Mouse (Mus musculus): ENCODE results near the gene Pakap. TPM values are rescaled to one million over a fixed set of nuclear protein-coding genes. Genes with fewer than 3 reads are reported as not detected.

Gene Pakap
- polyA plus RNA-seq, 1 experiment = 14.7 TPM

- Histone ChIP-seq H3K27ac (ENCODE audit: insufficient read depth, low read length) (peak overlapping the region; percentile 77), H3K4me3 (ENCODE audit: insufficient read depth, low read length) (no peak overlapping the region), H3K4me1 (ENCODE audit: control insufficient read depth, insufficient read depth, low read length) (peaks cover 36% of the 10 kb centered on the region)
- TF ChIP-seq POLR2A (IDR thresholded peaks at IDR 0.05; ENCODE audit: low read depth, low read length) (no peak), CTCF (IDR thresholded peaks at IDR 0.05; ENCODE audit: borderline replicate concordance, insufficient read depth, low read length) (no peak)
These were observed 69.0 kb downstream of the Pakap start for GRCm38 (mm10) chr4:57636782-57637482.

GRCm38 (mm10) chr4:57637636-57638386, 69.8 kb downstream of the Pakap start:
- Histone ChIP-seq H3K4me3 (ENCODE audit: insufficient read depth, low read length) (no peak overlapping the region), H3K4me1 (ENCODE audit: control insufficient read depth, insufficient read depth, low read length) (peaks cover 36% of the 10 kb centered on the region), H3K27ac (ENCODE audit: insufficient read depth, low read length) (no peak overlapping the region)
- TF ChIP-seq POLR2A (IDR thresholded peaks at IDR 0.05; ENCODE audit: low read depth, low read length) (no peak), CTCF (IDR thresholded peaks at IDR 0.05; ENCODE audit: borderline replicate concordance, insufficient read depth, low read length) (no peak)

GRCm38 (mm10) chr4:57638941-57639340, 71.0 kb downstream of the Pakap start:
- H3K27ac ChIP-seq (ENCODE audit: insufficient read depth, low read length) = no peak overlapping the region
- no peak for TF ChIP-seq POLR2A (IDR thresholded peaks at IDR 0.05; ENCODE audit: low read depth, low read length)
- no peak for TF ChIP-seq CTCF (IDR thresholded peaks at IDR 0.05; ENCODE audit: borderline replicate concordance, insufficient read depth, low read length)
- peaks cover 36% of the 10 kb centered on the region for H3K4me1 ChIP-seq (ENCODE audit: control insufficient read depth, insufficient read depth, low read length)
- no peak overlapping the region for H3K4me3 ChIP-seq (ENCODE audit: insufficient read depth, low read length)

GRCm38 (mm10) chr4:57640222-57640621, 72.2 kb downstream of the Pakap start:
- Histone ChIP-seq H3K4me3 (ENCODE audit: insufficient read depth, low read length) (no peak overlapping the region), H3K4me1 (ENCODE audit: control insufficient read depth, insufficient read depth, low read length) (peaks cover 29% of the 10 kb centered on the region), H3K27ac (ENCODE audit: insufficient read depth, low read length) (no peak overlapping the region)
- TF ChIP-seq POLR2A (IDR thresholded peaks at IDR 0.05; ENCODE audit: low read depth, low read length) = no peak
- no peak for TF ChIP-seq CTCF (IDR thresholded peaks at IDR 0.05; ENCODE audit: borderline replicate concordance, insufficient read depth, low read length)

GRCm38 (mm10) chr4:57640971-57641370, 73.0 kb downstream of the Pakap start:
- H3K4me3 ChIP-seq (ENCODE audit: insufficient read depth, low read length) = no peak overlapping the region
- H3K27ac ChIP-seq (ENCODE audit: insufficient read depth, low read length) = no peak overlapping the region
- TF ChIP-seq POLR2A (IDR thresholded peaks at IDR 0.05; ENCODE audit: low read depth, low read length) = no peak
- H3K4me1 ChIP-seq (ENCODE audit: control insufficient read depth, insufficient read depth, low read length) = peaks cover 22% of the 10 kb centered on the region

GRCm38 (mm10) chr4:57650994-57651393, 83.0 kb downstream of the Pakap start:
- Histone ChIP-seq H3K27ac (ENCODE audit: insufficient read depth, low read length) (no peak overlapping the region), H3K4me1 (ENCODE audit: control insufficient read depth, insufficient read depth, low read length) (peaks cover 19% of the 10 kb centered on the region), H3K4me3 (ENCODE audit: insufficient read depth, low read length) (no peak overlapping the region)
- TF ChIP-seq POLR2A (IDR thresholded peaks at IDR 0.05; ENCODE audit: low read depth, low read length) = no peak
- no peak for TF ChIP-seq CTCF (IDR thresholded peaks at IDR 0.05; ENCODE audit: borderline replicate concordance, insufficient read depth, low read length)

GRCm38 (mm10) chr4:57651547-57651946, 83.6 kb downstream of the Pakap start:
- H3K4me1 ChIP-seq (ENCODE audit: control insufficient read depth, insufficient read depth, low read length) = peaks cover 15% of the 10 kb centered on the region
- TF ChIP-seq CTCF (IDR thresholded peaks at IDR 0.05; ENCODE audit: borderline replicate concordance, insufficient read depth, low read length) (no peak), POLR2A (IDR thresholded peaks at IDR 0.05; ENCODE audit: low read depth, low read length) (no peak)

GRCm38 (mm10) chr4:57652185-57652904, 84.4 kb downstream of the Pakap start:
- no peak overlapping the region for H3K4me3 ChIP-seq (ENCODE audit: insufficient read depth, low read length)
- TF ChIP-seq CTCF (IDR thresholded peaks at IDR 0.05; ENCODE audit: borderline replicate concordance, insufficient read depth, low read length) (no peak), POLR2A (IDR thresholded peaks at IDR 0.05; ENCODE audit: low read depth, low read length) (no peak)
- H3K27ac ChIP-seq (ENCODE audit: insufficient read depth, low read length) = peak overlapping the region; percentile 89
- H3K4me1 ChIP-seq (ENCODE audit: control insufficient read depth, insufficient read depth, low read length) = peaks cover 15% of the 10 kb centered on the region

More at GRCm38 (mm10) chr4:57651547-57651946, 83.6 kb downstream of the Pakap start:
- Histone ChIP-seq H3K4me3 (ENCODE audit: insufficient read depth, low read length) (no peak overlapping the region), H3K27ac (ENCODE audit: insufficient read depth, low read length) (peak overlapping the region; percentile 59)

- TF ChIP-seq POLR2A (IDR thresholded peaks at IDR 0.05; ENCODE audit: low read depth, low read length) (no peak), CTCF (IDR thresholded peaks at IDR 0.05; ENCODE audit: borderline replicate concordance, insufficient read depth, low read length) (no peak)
- peaks cover 14% of the 10 kb centered on the region for H3K4me1 ChIP-seq (ENCODE audit: control insufficient read depth, insufficient read depth, low read length)
- no peak overlapping the region for H3K27ac ChIP-seq (ENCODE audit: insufficient read depth, low read length)
- no peak overlapping the region for H3K4me3 ChIP-seq (ENCODE audit: insufficient read depth, low read length)
These were observed 88.0 kb downstream of the Pakap start for GRCm38 (mm10) chr4:57655966-57656365.
